Mouse (Mus musculus): ENCODE results near the gene Rbm8a. TPM values are rescaled to one million over a fixed set of nuclear protein-coding genes. Genes with fewer than 3 reads are reported as not detected.

Rbm8a gene
- polyA plus RNA-seq (2016; fragmentation: Nextera tagmentation; extraction: Ambion mirVana), result 185 and 210 TPM in 2 replicates

- H3K4me1 ChIP-seq (replicated peaks), result peaks cover 26% of the 10 kb centered on the region
- 1% methylated on average over 48 of the region's 48 CpGs for WGBS
- no peaks in the 10 kb centered on the region for H3K9me3 ChIP-seq
- peak; percentile 96 for DNase-seq (ENCODE audit: low spot score)
- H3K4me3 ChIP-seq, result peak within 1 kb of the TSS; percentile 77
- H3K27ac ChIP-seq, result peak within 1 kb of the TSS; percentile 95
- H3K27me3 ChIP-seq (ENCODE audit: insufficient read depth, poor library complexity, severe bottlenecking), result no peaks in the 10 kb centered on the region
- H3K36me3 ChIP-seq, result peaks cover 55% of the 10 kb centered on the region
Observed at GRCm38 (mm10) chr3:96629729-96630600, at the start of gene Rbm8a. Gene Rbm8a, plus strand, starts transcription at chr3:96629933.

GRCm38 (mm10) chr3:96581141-96581540 lies 48.6 kb upstream of the Rbm8a start:
- 41% methylated on average over 6 of the region's 6 CpGs for WGBS

DNA sequence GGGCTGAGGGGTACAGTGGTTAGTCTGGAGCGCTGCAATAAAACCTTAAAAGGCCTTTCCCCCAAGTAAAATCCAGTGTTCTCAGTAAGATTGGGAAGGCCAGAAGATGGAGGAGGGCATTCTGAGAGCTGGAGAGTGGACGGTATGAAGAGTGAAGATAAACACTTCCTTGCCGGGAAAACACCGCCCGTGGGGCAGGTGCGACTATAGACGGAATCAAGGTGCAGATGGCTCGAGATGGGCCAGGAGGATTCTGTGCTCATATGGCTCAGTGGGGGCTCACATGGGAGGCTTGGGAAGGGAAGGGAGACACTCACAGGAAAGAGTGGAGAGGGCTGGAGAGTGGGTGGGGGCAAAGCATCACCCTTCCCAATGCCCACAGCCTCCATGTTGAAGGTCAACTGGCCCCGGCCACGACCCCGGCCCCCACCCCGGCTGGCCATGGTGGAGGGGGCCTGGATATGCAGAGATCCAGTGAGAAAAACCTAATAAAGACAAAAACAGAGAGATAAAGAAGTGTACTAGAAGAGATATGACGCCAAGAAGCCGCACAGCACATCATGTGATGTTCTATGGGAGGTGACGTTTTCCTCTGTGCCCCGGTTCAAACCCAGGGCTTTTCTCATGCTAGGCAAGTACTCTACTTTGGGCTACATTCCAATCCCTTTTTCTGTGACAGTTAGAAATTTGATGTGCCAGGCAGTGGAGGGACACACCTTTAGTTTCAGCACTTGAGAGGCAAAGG lies 47.8 kb upstream of the Rbm8a start:
- DNase-seq (ENCODE audit: low spot score), result no peak
- WGBS, result 87% methylated on average over 16 of the region's 16 CpGs
- no peak overlapping the region for H3K27ac ChIP-seq
- H3K27me3 ChIP-seq (ENCODE audit: insufficient read depth, poor library complexity, severe bottlenecking), result peaks cover 14% of the 10 kb centered on the region
- H3K9me3 ChIP-seq, result no peaks in the 10 kb centered on the region
- no peaks in the 10 kb centered on the region for H3K36me3 ChIP-seq
- H3K4me3 ChIP-seq, result no peak overlapping the region
- peaks cover 34% of the 10 kb centered on the region for H3K4me1 ChIP-seq (replicated peaks)

More at GRCm38 (mm10) chr3:96581141-96581540, 48.6 kb upstream of the Rbm8a start:
- Histone ChIP-seq H3K36me3 (no peaks in the 10 kb centered on the region), H3K27me3 (ENCODE audit: insufficient read depth, poor library complexity, severe bottlenecking) (peaks cover 14% of the 10 kb centered on the region), H3K4me3 (no peak overlapping the region), H3K9me3 (no peaks in the 10 kb centered on the region), H3K27ac (no peak overlapping the region), H3K4me1 (replicated peaks) (peaks cover 42% of the 10 kb centered on the region)
- no peak for DNase-seq (ENCODE audit: low spot score)

DNA sequence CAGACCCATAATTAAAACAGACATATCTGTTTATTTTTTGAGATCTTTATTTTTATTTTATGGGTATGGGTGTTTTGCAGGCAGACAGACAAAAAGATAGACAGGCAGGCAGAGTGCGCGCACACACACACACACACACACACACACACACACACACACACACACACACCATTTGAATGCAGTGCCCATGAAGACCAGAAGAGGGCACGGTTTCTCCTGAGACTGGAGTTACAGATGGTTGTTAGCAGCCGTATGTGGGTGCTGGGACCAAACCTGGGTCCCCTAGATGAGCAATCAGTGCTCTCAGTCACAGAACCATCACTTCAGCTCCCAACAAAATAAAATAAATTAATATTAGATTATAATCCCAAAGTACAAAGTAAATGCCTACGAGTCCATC lies 46.3 kb upstream of the Rbm8a start:
- DNase-seq (ENCODE audit: low spot score), result no peak
- H3K9me3 ChIP-seq, result no peaks in the 10 kb centered on the region
- H3K27ac ChIP-seq, result no peak overlapping the region
- no peak overlapping the region for H3K4me3 ChIP-seq
- H3K4me1 ChIP-seq (replicated peaks), result peaks cover 24% of the 10 kb centered on the region
- H3K27me3 ChIP-seq (ENCODE audit: insufficient read depth, poor library complexity, severe bottlenecking), result peaks cover 14% of the 10 kb centered on the region
- no peaks in the 10 kb centered on the region for H3K36me3 ChIP-seq
- 88% methylated on average over 5 of the region's 5 CpGs for WGBS

GRCm38 (mm10) chr3:96590657-96591056 lies 39.1 kb upstream of the Rbm8a start:
- Histone ChIP-seq H3K4me1 (replicated peaks) (peaks cover 23% of the 10 kb centered on the region), H3K4me3 (no peak overlapping the region), H3K9me3 (no peaks in the 10 kb centered on the region), H3K27me3 (ENCODE audit: insufficient read depth, poor library complexity, severe bottlenecking) (peaks cover 21% of the 10 kb centered on the region), H3K27ac (no peak overlapping the region), H3K36me3 (no peaks in the 10 kb centered on the region)
- WGBS, result 81% methylated on average over 4 of the region's 4 CpGs
- no peak for DNase-seq (ENCODE audit: low spot score)

DNA sequence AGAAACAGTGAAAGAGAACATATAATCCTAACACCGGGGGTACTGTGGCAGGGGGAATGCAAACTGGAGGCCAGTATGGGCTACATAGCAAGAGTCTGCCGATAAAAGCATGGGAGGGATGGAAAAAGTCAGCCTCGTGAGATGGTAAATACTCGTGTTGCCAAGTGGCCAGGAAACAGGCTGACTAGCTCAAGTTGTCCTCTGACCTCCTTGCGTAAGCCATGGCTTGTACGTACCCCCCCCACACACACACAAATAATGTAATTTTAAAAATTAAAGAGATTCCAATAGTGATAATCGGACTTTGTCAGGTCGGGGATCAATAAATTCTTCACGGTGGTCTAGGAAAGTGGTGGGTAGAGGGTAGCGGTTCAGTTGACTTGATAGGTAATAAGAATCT lies 36.4 kb upstream of the Rbm8a start:
- Histone ChIP-seq H3K9me3 (no peaks in the 10 kb centered on the region), H3K27ac (peak overlapping the region; percentile 92), H3K36me3 (no peaks in the 10 kb centered on the region), H3K4me1 (replicated peaks) (peaks cover 51% of the 10 kb centered on the region), H3K4me3 (peak overlapping the region; percentile 72), H3K27me3 (ENCODE audit: insufficient read depth, poor library complexity, severe bottlenecking) (peaks cover 37% of the 10 kb centered on the region)
- DNase-seq (ENCODE audit: low spot score), result no peak
- 2% methylated on average over 10 of the region's 10 CpGs for WGBS

- WGBS, result under 1% methylated on average over 38 of the region's 38 CpGs
- Histone ChIP-seq H3K27me3 (ENCODE audit: insufficient read depth, poor library complexity, severe bottlenecking) (peaks cover 43% of the 10 kb centered on the region), H3K4me1 (replicated peaks) (peaks cover 57% of the 10 kb centered on the region)
Observed at GRCm38 (mm10) chr3:96593790-96594560, 35.8 kb upstream of the Rbm8a start, which contains the start of gene Polr3gl. Gene Polr3gl, minus strand, starts transcription at chr3:96594181.

GRCm38 (mm10) chr3:96594851-96595250 lies 34.9 kb upstream of the Rbm8a start:
- Histone ChIP-seq H3K9me3 (no peaks in the 10 kb centered on the region), H3K27ac (no peak overlapping the region), H3K36me3 (no peaks in the 10 kb centered on the region), H3K4me1 (replicated peaks) (peaks cover 59% of the 10 kb centered on the region), H3K4me3 (no peak overlapping the region), H3K27me3 (ENCODE audit: insufficient read depth, poor library complexity, severe bottlenecking) (peaks cover 52% of the 10 kb centered on the region)
- WGBS, result 73% methylated on average over 5 of the region's 5 CpGs
- no peak for DNase-seq (ENCODE audit: low spot score)

More at GRCm38 (mm10) chr3:96593790-96594560, 35.8 kb upstream of the Rbm8a start, which contains the start of gene Polr3gl:
- H3K27ac ChIP-seq, result peak within 1 kb of the TSS; percentile 92
- H3K4me3 ChIP-seq, result peak within 1 kb of the TSS; percentile 72
- DNase-seq (ENCODE audit: low spot score), result peak; percentile 95
- no peaks in the 10 kb centered on the region for H3K9me3 ChIP-seq
- no peaks in the 10 kb centered on the region for H3K36me3 ChIP-seq

GRCm38 (mm10) chr3:96595661-96596060 lies 34.1 kb upstream of the Rbm8a start:
- Histone ChIP-seq H3K9me3 (no peaks in the 10 kb centered on the region), H3K27me3 (ENCODE audit: insufficient read depth, poor library complexity, severe bottlenecking) (peaks cover 55% of the 10 kb centered on the region), H3K27ac (no peak overlapping the region), H3K4me1 (replicated peaks) (peaks cover 67% of the 10 kb centered on the region), H3K4me3 (peak overlapping the region; percentile 59), H3K36me3 (no peaks in the 10 kb centered on the region)
- 20% methylated on average over 6 of the region's 6 CpGs for whole genome bisulfite sequencing
- DNase-seq (ENCODE audit: low spot score), result no peak

GRCm38 (mm10) chr3:96596228-96596707 lies 33.5 kb upstream of the Rbm8a start, which contains the start of gene Ankrd34a:
Gene Ankrd34a, plus strand, starts transcription at chr3:96596636.
- Histone ChIP-seq H3K27ac (peak within 1 kb of the TSS; percentile 87), H3K27me3 (ENCODE audit: insufficient read depth, poor library complexity, severe bottlenecking) (peaks cover 55% of the 10 kb centered on the region), H3K4me3 (peak within 1 kb of the TSS; percentile 59), H3K4me1 (replicated peaks) (peaks cover 70% of the 10 kb centered on the region), H3K36me3 (no peaks in the 10 kb centered on the region), H3K9me3 (no peaks in the 10 kb centered on the region)
- WGBS, result under 1% methylated on average over 22 of the region's 23 CpGs
- DNase-seq (ENCODE audit: low spot score), result peak; percentile 16

DNA sequence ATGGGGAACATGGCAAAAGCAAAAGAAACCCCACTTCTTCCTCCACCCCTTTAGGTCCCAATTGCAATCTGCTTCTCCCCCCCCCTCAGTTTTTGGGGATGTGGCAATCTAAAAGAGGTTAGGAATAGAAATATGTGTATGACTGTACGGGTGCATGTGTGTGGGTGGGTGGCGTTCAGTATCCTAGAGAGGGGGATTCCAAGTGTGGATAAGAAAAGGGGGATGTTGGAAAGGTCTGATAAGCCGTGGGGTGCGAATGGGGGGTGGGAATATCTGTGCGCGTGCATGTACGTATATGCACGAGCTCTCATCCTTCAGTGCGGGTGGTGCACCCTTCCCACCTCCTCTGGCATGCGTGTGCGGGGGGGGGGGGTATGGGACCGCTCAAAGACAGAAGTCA lies 32.9 kb upstream of the Rbm8a start:
- Histone ChIP-seq H3K4me1 (replicated peaks) (peaks cover 76% of the 10 kb centered on the region), H3K4me3 (peak overlapping the region; percentile 59), H3K36me3 (no peaks in the 10 kb centered on the region), H3K9me3 (no peaks in the 10 kb centered on the region), H3K27me3 (ENCODE audit: insufficient read depth, poor library complexity, severe bottlenecking) (peaks cover 55% of the 10 kb centered on the region), H3K27ac (peak overlapping the region; percentile 87)
- 1% methylated on average over 12 of the region's 12 CpGs for WGBS
- no peak for DNase-seq (ENCODE audit: low spot score)

- WGBS, result under 1% methylated on average over 40 of the region's 40 CpGs
- Histone ChIP-seq H3K9me3 (no peaks in the 10 kb centered on the region), H3K27ac (peak overlapping the region; percentile 87), H3K36me3 (no peaks in the 10 kb centered on the region), H3K27me3 (ENCODE audit: insufficient read depth, poor library complexity, severe bottlenecking) (peaks cover 50% of the 10 kb centered on the region), H3K4me1 (replicated peaks) (peaks cover 77% of the 10 kb centered on the region), H3K4me3 (peak overlapping the region; percentile 59)
- DNase-seq (ENCODE audit: low spot score), result peak; percentile 67
Observed at GRCm38 (mm10) chr3:96597435-96597891, 32.3 kb upstream of the Rbm8a start.
